Mouse (Mus musculus) neural tube, embryonic 15.5 days (tissue): ENCODE data around the gene Klf9. TPM values are rescaled to one million over a fixed set of nuclear protein-coding genes. Genes with fewer than 3 reads are reported as not detected.

Experiments used
- ATAC-seq: fragments of 200-750 bp; cut with Nextera tagmentation; 2 replicates; pipeline ENCODE4 v1.8.0; 2017; ENCODE audit warnings: mild to moderate bottlenecking, moderate TSS enrichment, moderate library complexity; ENCODE audit not compliant: low FRiP score
- H3K27ac ChIP-seq: fragments of 300-500 bp; sonication (generic); replicated peaks from 2 replicates; pipeline ENCODE4 v1.5.1; 2015; ENCODE audit warnings: mild to moderate bottlenecking, inconsistent platforms
- H3K27me3 ChIP-seq: fragments of 300-500 bp; sonication (generic); replicated peaks from 2 replicates; pipeline ENCODE4 v1.6.1; 2015; ENCODE audit warnings: inconsistent platforms
- H3K36me3 ChIP-seq: fragments of 300-500 bp; sonication (generic); 2 replicates; pipeline ENCODE4 v1.6.1; 2015; ENCODE audit warnings: inconsistent platforms
- H3K4me1 ChIP-seq: fragments of 300-500 bp; sonication (generic); 2 replicates; pipeline ENCODE4 v1.6.1; 2015; ENCODE audit warnings: inconsistent platforms
- H3K4me2 ChIP-seq: fragments of 300-500 bp; sonication (generic); 2 replicates; pipeline ENCODE4 v1.6.1; 2015; ENCODE audit warnings: inconsistent platforms, mild to moderate bottlenecking, moderate library complexity
- H3K4me3 ChIP-seq: fragments of 300-500 bp; sonication (generic); replicated peaks from 2 replicates; pipeline ENCODE4 v1.5.1; 2015; ENCODE audit warnings: mild to moderate bottlenecking, inconsistent platforms
- H3K9ac ChIP-seq: fragments of 300-500 bp; sonication (generic); replicated peaks from 2 replicates; pipeline ENCODE4 v1.6.1; 2015; ENCODE audit warnings: mild to moderate bottlenecking, inconsistent platforms
- H3K9me3 ChIP-seq: fragments of 300-500 bp; sonication (generic); replicated peaks from 2 replicates; pipeline ENCODE4 v1.6.1; 2016; ENCODE audit warnings: inconsistent platforms
- WGBS: fragments of 180-500 bp; shearing (Covaris S2); methylation state at CpG from one replicate; pipeline ENCODE4 v1.1.7; 2015; ENCODE audit warnings: mixed read lengths; 5-methylcytosine and 5-hydroxymethylcytosine counted together
- polyA plus RNA-seq: library from polyadenylated mRNA; unstranded; fragments of >200 nt; fragmentation: Nextera tagmentation; extraction: Ambion mirVana; gene quantifications from 2 replicates; pipeline ENCODE4 v1.2.1, GENCODE M21; 2015

The Klf9 gene
- polyA plus RNA-seq, 1 experiment from 2014 or later: 5.0 TPM

- Histone ChIP-seq H3K9ac (no peak overlapping the region), H3K27ac (no peak overlapping the region), H3K4me1 (peaks cover 30% of the 10 kb centered on the region), H3K27me3 (peaks cover 52% of the 10 kb centered on the region), H3K36me3 (no peaks in the 10 kb centered on the region), H3K4me2 (no peak overlapping the region), H3K9me3 (no peaks in the 10 kb centered on the region), H3K4me3 (no peak overlapping the region)
- ATAC-seq: no peak
- WGBS: 33% methylated on average over 7 of the region's 7 CpGs
Observed at GRCm38 (mm10) chr19:23132720-23133426, 8.2 kb upstream of the Klf9 start.

- H3K4me3 ChIP-seq: peak overlapping the region; percentile 46; the same call in 1 of the 2 replicates
- no peak overlapping the region for H3K27ac ChIP-seq
- H3K4me1 ChIP-seq: peaks cover 30% of the 10 kb centered on the region
- H3K27me3 ChIP-seq: peaks cover 57% of the 10 kb centered on the region
- peak overlapping the region; percentile 96 for H3K4me2 ChIP-seq
- no peak for ATAC-seq
- no peak overlapping the region for H3K9ac ChIP-seq
- 6% methylated on average over 9 of the region's 9 CpGs for WGBS
- H3K9me3 ChIP-seq: no peaks in the 10 kb centered on the region
- H3K36me3 ChIP-seq: no peaks in the 10 kb centered on the region
Observed at GRCm38 (mm10) chr19:23133427-23134094, 7.5 kb upstream of the Klf9 start.

GRCm38 (mm10) chr19:23134095-23134440 lies 7.0 kb upstream of the Klf9 start:
- peak overlapping the region; percentile 42; the same call in 1 of the 2 replicates for H3K9ac ChIP-seq
- under 1% methylated on average over 14 of the region's 14 CpGs for WGBS
- no peak overlapping the region for H3K27ac ChIP-seq
- H3K4me1 ChIP-seq: peaks cover 30% of the 10 kb centered on the region
- H3K36me3 ChIP-seq: no peaks in the 10 kb centered on the region
- H3K4me3 ChIP-seq: peak overlapping the region; percentile 46
- no peaks in the 10 kb centered on the region for H3K9me3 ChIP-seq
- ATAC-seq: peak; percentile 17; the same call in 1 of the 2 replicates
- peaks cover 57% of the 10 kb centered on the region for H3K27me3 ChIP-seq
- H3K4me2 ChIP-seq: peak overlapping the region; percentile 96

GRCm38 (mm10) chr19:23134441-23135301 lies 6.4 kb upstream of the Klf9 start:
- peaks cover 57% of the 10 kb centered on the region for H3K27me3 ChIP-seq
- H3K27ac ChIP-seq: no peak overlapping the region
- no peaks in the 10 kb centered on the region for H3K9me3 ChIP-seq
- WGBS: under 1% methylated on average over 46 of the region's 47 CpGs
- peak overlapping the region; percentile 96 for H3K4me2 ChIP-seq
- peak overlapping the region; percentile 42 for H3K9ac ChIP-seq
- peak overlapping the region; percentile 46 for H3K4me3 ChIP-seq
- ATAC-seq: peak; percentile 36; the same call in 1 of the 2 replicates
- no peaks in the 10 kb centered on the region for H3K36me3 ChIP-seq
- H3K4me1 ChIP-seq: peaks cover 30% of the 10 kb centered on the region

GRCm38 (mm10) chr19:23135349-23136201 lies 5.5 kb upstream of the Klf9 start:
- H3K9ac ChIP-seq: peak overlapping the region; percentile 42; the same call in 1 of the 2 replicates
- H3K4me2 ChIP-seq: peak overlapping the region; percentile 96
- WGBS: under 1% methylated on average over 55 of the region's 55 CpGs
- H3K4me3 ChIP-seq: peak overlapping the region; percentile 46
- peak; percentile 48 for ATAC-seq
- peaks cover 57% of the 10 kb centered on the region for H3K27me3 ChIP-seq
- no peaks in the 10 kb centered on the region for H3K9me3 ChIP-seq
- H3K27ac ChIP-seq: peak overlapping the region; percentile 41; the same call in 1 of the 2 replicates
- H3K4me1 ChIP-seq: peaks cover 35% of the 10 kb centered on the region
- no peaks in the 10 kb centered on the region for H3K36me3 ChIP-seq

GRCm38 (mm10) chr19:23136202-23136850 lies 4.7 kb upstream of the Klf9 start:
- Histone ChIP-seq H3K9ac (peak overlapping the region; percentile 42; the same call in 1 of the 2 replicates), H3K36me3 (no peaks in the 10 kb centered on the region), H3K4me2 (peak overlapping the region; percentile 96), H3K4me3 (peak overlapping the region; percentile 46), H3K4me1 (peaks cover 37% of the 10 kb centered on the region), H3K27me3 (peaks cover 57% of the 10 kb centered on the region), H3K27ac (peak overlapping the region; percentile 41; the same call in 1 of the 2 replicates), H3K9me3 (no peaks in the 10 kb centered on the region)
- ATAC-seq: no peak
- WGBS: 2% methylated on average over 27 of the region's 27 CpGs

- 69% methylated on average over 2 of the region's 2 CpGs for WGBS
- Histone ChIP-seq H3K27ac (no peak overlapping the region), H3K4me1 (peaks cover 46% of the 10 kb centered on the region), H3K9me3 (no peaks in the 10 kb centered on the region), H3K27me3 (peaks cover 49% of the 10 kb centered on the region), H3K4me3 (no peak overlapping the region), H3K36me3 (no peaks in the 10 kb centered on the region), H3K4me2 (no peak overlapping the region), H3K9ac (no peak overlapping the region)
- ATAC-seq: no peak
Observed at GRCm38 (mm10) chr19:23137295-23137694, 3.7 kb upstream of the Klf9 start.

- Histone ChIP-seq H3K9ac (0 out of 2 replicates have a peak overlapping the region, but pooled peaks have one; percentile 33), H3K4me1 (peaks cover 38% of the 10 kb centered on the region), H3K9me3 (no peaks in the 10 kb centered on the region), H3K36me3 (no peaks in the 10 kb centered on the region), H3K4me3 (peak overlapping the region; percentile 56), H3K27ac (peak overlapping the region; percentile 42; the same call in 1 of the 2 replicates), H3K4me2 (peak overlapping the region; percentile 98), H3K27me3 (peaks cover 51% of the 10 kb centered on the region)
- no peak for ATAC-seq
- 49% methylated on average over 12 of the region's 12 CpGs for WGBS
Observed at GRCm38 (mm10) chr19:23139756-23140470, 1.1 kb upstream of the Klf9 start.

- H3K9me3 ChIP-seq: no peaks in the 10 kb centered on the region
- H3K4me3 ChIP-seq: peak overlapping the region; percentile 56
- peak overlapping the region; percentile 53 for H3K9ac ChIP-seq
- H3K36me3 ChIP-seq: no peaks in the 10 kb centered on the region
- peaks cover 27% of the 10 kb centered on the region for H3K4me1 ChIP-seq
- H3K27ac ChIP-seq: peak overlapping the region; percentile 81
- peaks cover 33% of the 10 kb centered on the region for H3K27me3 ChIP-seq
- peak; percentile 19 for ATAC-seq
- H3K4me2 ChIP-seq: peak overlapping the region; percentile 98
- WGBS: under 1% methylated on average over 90 of the region's 94 CpGs
Observed at GRCm38 (mm10) chr19:23141391-23142281, 610 bp downstream of the Klf9 start.
